Mouse (Mus musculus): ENCODE results near the gene Zfp935. TPM values are rescaled to one million over a fixed set of nuclear protein-coding genes. Genes with fewer than 3 reads are reported as not detected.
"Not testable (repeated sequence)": the region's sequence is repeated elsewhere in the genome, so short reads cannot be mapped to it uniquely, and the experiment has no call there.

The Zfp935 gene
- polyA plus RNA-seq (2014; fragmentation: Nextera tagmentation; extraction: Ambion mirVana): not detected in 2 replicates

- Histone ChIP-seq H3K9ac (peak within 1 kb of the TSS; percentile 52), H3K4me3 (ENCODE audit: low read depth, low read length) (peak within 1 kb of the TSS; percentile 40), H3K4me2 (peak within 1 kb of the TSS; percentile 43)
- peak; percentile 20 for DNase-seq
- H3K27me3 ChIP-seq (ENCODE audit: insufficient read depth, low read length); H3K4me1 ChIP-seq (ENCODE audit: insufficient read depth); H3K27ac ChIP-seq (ENCODE audit: low read depth); ATAC-seq (ENCODE audit: insufficient read depth); H3K36me3 ChIP-seq (ENCODE audit: insufficient read depth); H3K9me3 ChIP-seq (ENCODE audit: low read depth, low read length): not testable (repeated sequence)
- WGBS: 3% methylated on average over 25 of the region's 27 CpGs
Measured at GRCm38 (mm10) chr13:62558189-62559110, at the start of gene Zfp935. TSS of gene Zfp935 (minus strand) at chr13:62558511.

GRCm38 (mm10) chr13:62571099-62571498 is 12.8 kb upstream of the Zfp935 start, which contains the start of gene Zfp934:
TSS of gene Zfp934 (minus strand) at chr13:62571199.
- H3K9ac ChIP-seq; H3K36me3 ChIP-seq (ENCODE audit: insufficient read depth); H3K4me2 ChIP-seq; H3K27me3 ChIP-seq (ENCODE audit: insufficient read depth, low read length); H3K4me3 ChIP-seq (ENCODE audit: low read depth, low read length); H3K9me3 ChIP-seq (ENCODE audit: low read depth, low read length); H3K4me1 ChIP-seq (ENCODE audit: insufficient read depth); H3K27ac ChIP-seq (ENCODE audit: low read depth); DNase-seq; ATAC-seq (ENCODE audit: insufficient read depth): not testable (repeated sequence)
- WGBS: 73% methylated on average over 2 of the region's 6 CpGs

- DNase-seq; H3K27ac ChIP-seq (ENCODE audit: low read depth); H3K36me3 ChIP-seq (ENCODE audit: insufficient read depth); H3K9ac ChIP-seq; H3K4me3 ChIP-seq (ENCODE audit: low read depth, low read length); H3K27me3 ChIP-seq (ENCODE audit: insufficient read depth, low read length); H3K4me2 ChIP-seq; H3K9me3 ChIP-seq (ENCODE audit: low read depth, low read length); H3K4me1 ChIP-seq (ENCODE audit: insufficient read depth); ATAC-seq (ENCODE audit: insufficient read depth): not testable (repeated sequence)
- 0 out of 2 replicates have a peak, but pooled peaks have one; percentile 7 for TF ChIP-seq CTCF (IDR thresholded peaks at IDR 0.05; ENCODE audit: low read depth)
- WGBS: 18% methylated on average over 1 of the region's 1 CpGs
Measured at GRCm38 (mm10) chr13:62561696-62562095, 3.4 kb upstream of the Zfp935 start.

- not testable (repeated sequence) for H3K4me2 ChIP-seq; H3K27ac ChIP-seq (ENCODE audit: low read depth); H3K4me1 ChIP-seq (ENCODE audit: insufficient read depth); ATAC-seq (ENCODE audit: insufficient read depth); H3K9ac ChIP-seq; H3K9me3 ChIP-seq (ENCODE audit: low read depth, low read length); H3K36me3 ChIP-seq (ENCODE audit: insufficient read depth); H3K27me3 ChIP-seq (ENCODE audit: insufficient read depth, low read length); H3K4me3 ChIP-seq (ENCODE audit: low read depth, low read length); DNase-seq
Measured at GRCm38 (mm10) chr13:62530129-62530528, 28.2 kb downstream of the Zfp935 start.

- H3K9ac ChIP-seq; DNase-seq; H3K4me2 ChIP-seq; ATAC-seq (ENCODE audit: insufficient read depth); H3K36me3 ChIP-seq (ENCODE audit: insufficient read depth); H3K27me3 ChIP-seq (ENCODE audit: insufficient read depth, low read length); H3K4me3 ChIP-seq (ENCODE audit: low read depth, low read length); H3K4me1 ChIP-seq (ENCODE audit: insufficient read depth); H3K27ac ChIP-seq (ENCODE audit: low read depth); H3K9me3 ChIP-seq (ENCODE audit: low read depth, low read length): not testable (repeated sequence)
- 88% methylated on average over 1 of the region's 1 CpGs for WGBS
Measured at GRCm38 (mm10) chr13:62510641-62511420, 47.5 kb downstream of the Zfp935 start.

GRCm38 (mm10) chr13:62472661-62473060 is 85.7 kb downstream of the Zfp935 start:
- H3K4me1 ChIP-seq (ENCODE audit: insufficient read depth); H3K27me3 ChIP-seq (ENCODE audit: insufficient read depth, low read length); H3K4me3 ChIP-seq (ENCODE audit: low read depth, low read length); H3K9ac ChIP-seq; H3K36me3 ChIP-seq (ENCODE audit: insufficient read depth); H3K4me2 ChIP-seq; ATAC-seq (ENCODE audit: insufficient read depth); DNase-seq; H3K27ac ChIP-seq (ENCODE audit: low read depth); H3K9me3 ChIP-seq (ENCODE audit: low read depth, low read length): not testable (repeated sequence)
- WGBS: 91% methylated on average over 8 of the region's 8 CpGs

GRCm38 (mm10) chr13:62469947-62470346 is 88.4 kb downstream of the Zfp935 start:
- H3K27me3 ChIP-seq (ENCODE audit: insufficient read depth, low read length); H3K4me3 ChIP-seq (ENCODE audit: low read depth, low read length); H3K9me3 ChIP-seq (ENCODE audit: low read depth, low read length); ATAC-seq (ENCODE audit: insufficient read depth); H3K4me2 ChIP-seq; H3K36me3 ChIP-seq (ENCODE audit: insufficient read depth); H3K9ac ChIP-seq; H3K4me1 ChIP-seq (ENCODE audit: insufficient read depth); H3K27ac ChIP-seq (ENCODE audit: low read depth): not testable (repeated sequence)
- DNase-seq: peak; percentile 76
- peak; percentile 54 for TF ChIP-seq CTCF (IDR thresholded peaks at IDR 0.05; ENCODE audit: low read depth)

GRCm38 (mm10) chr13:62466424-62467334 is 91.6 kb downstream of the Zfp935 start, which contains the start of gene Gm49359:
TSS of gene Gm49359 (minus strand) at chr13:62466832.
- not testable (repeated sequence) for H3K27me3 ChIP-seq (ENCODE audit: insufficient read depth, low read length); H3K4me1 ChIP-seq (ENCODE audit: insufficient read depth); H3K9me3 ChIP-seq (ENCODE audit: low read depth, low read length); H3K36me3 ChIP-seq (ENCODE audit: insufficient read depth)
- 2% methylated on average over 28 of the region's 28 CpGs for WGBS
- Histone ChIP-seq H3K9ac (peak within 1 kb of the TSS; percentile 73), H3K4me2 (peak within 1 kb of the TSS; percentile 47), H3K27ac (ENCODE audit: low read depth) (peak within 1 kb of the TSS; percentile 46; the same call in 1 of the 2 replicates), H3K4me3 (ENCODE audit: low read depth, low read length) (peak within 1 kb of the TSS; percentile 55)
- DNase-seq (peak; percentile 94), ATAC-seq (ENCODE audit: insufficient read depth) (peak; percentile 100)
